Mouse (Mus musculus) yolk sac, embryonic 10.5 days (tissue): ENCODE results near the gene Usp30.

ENCODE experiments used
- DNase-seq: peaks from one replicate; pipeline ENCODE4 v3.0.0-alpha.2; 2017; ENCODE audit warnings: low spot score

Usp30 gene

GRCm38 (mm10) chr5:114065161-114065560, at the start of gene Usp30:
Usp30 (plus strand) TSS chr5:114065461.
- no peak for DNase-seq

GRCm38 (mm10) chr5:114024390-114024789, 40.9 kb upstream of the Usp30 start:
- DNase-seq, result no peak

GRCm38 (mm10) chr5:114024885-114025284, 40.4 kb upstream of the Usp30 start:
- no peak for DNase-seq

- no peak for DNase-seq
Measured at GRCm38 (mm10) chr5:114027217-114027944, 37.9 kb upstream of the Usp30 start.

GRCm38 (mm10) chr5:114028111-114028510, 37.1 kb upstream of the Usp30 start:
- DNase-seq, result no peak

- DNase-seq, result no peak
Measured at GRCm38 (mm10) chr5:114030652-114031051, 34.6 kb upstream of the Usp30 start.

GRCm38 (mm10) chr5:114032161-114032763, 33.0 kb upstream of the Usp30 start:
- DNase-seq, result no peak

- DNase-seq, result no peak
Measured at GRCm38 (mm10) chr5:114034393-114034792, 30.9 kb upstream of the Usp30 start.

- DNase-seq, result no peak
Measured at GRCm38 (mm10) chr5:114035111-114035510, 30.1 kb upstream of the Usp30 start.

- peak; percentile 62 for DNase-seq
Measured at GRCm38 (mm10) chr5:114040508-114040907, 24.8 kb upstream of the Usp30 start.

GRCm38 (mm10) chr5:114040911-114041310, 24.4 kb upstream of the Usp30 start:
- no peak for DNase-seq

- DNase-seq, result peak; percentile 75
Measured at GRCm38 (mm10) chr5:114041327-114041930, 23.8 kb upstream of the Usp30 start.

GRCm38 (mm10) chr5:114043800-114044199, 21.5 kb upstream of the Usp30 start:
- DNase-seq, result no peak

- DNase-seq, result no peak
Measured at GRCm38 (mm10) chr5:114045134-114045533, 20.1 kb upstream of the Usp30 start.

GRCm38 (mm10) chr5:114046151-114046550, 19.1 kb upstream of the Usp30 start:
- DNase-seq, result no peak

- no peak for DNase-seq
Measured at GRCm38 (mm10) chr5:114046604-114047003, 18.7 kb upstream of the Usp30 start.

GRCm38 (mm10) chr5:114047182-114047581, 18.1 kb upstream of the Usp30 start:
- no peak for DNase-seq

GRCm38 (mm10) chr5:114048731-114049308, 16.4 kb upstream of the Usp30 start:
- DNase-seq, result no peak

- peak; percentile 37 for DNase-seq
Measured at GRCm38 (mm10) chr5:114052246-114052761, 13.0 kb upstream of the Usp30 start.

GRCm38 (mm10) chr5:114057129-114057731, 8.0 kb upstream of the Usp30 start:
- DNase-seq, result no peak

GRCm38 (mm10) chr5:114061675-114062074, 3.6 kb upstream of the Usp30 start:
- no peak for DNase-seq

GRCm38 (mm10) chr5:114063958-114064357, 1.3 kb upstream of the Usp30 start:
- no peak for DNase-seq
